ENCODE assay signal across 10 mouse cellular contexts in genomic region chr1:90909161-90909560, GRCm38 (mm10). TPM values are rescaled to one million over a fixed set of nuclear protein-coding genes. Genes with fewer than 3 reads are reported as not detected.
DNase-seq lines count a peak whose midpoint lies in the region; ATAC-seq and TF ChIP-seq lines count a peak whose summit lies in the region.
"Had no signal": no experiment of that assay in that cellular context is flagged by ENCODE, and none has a peak within 500 bp of the region (broad histone marks: within the 10 kb centered on the region; RNA-seq: fewer than 3 reads in every experiment).

No protein-coding gene starts in this region.

- peak overlapping the region; percentile 62 for H3K27ac ChIP-seq in lung, embryonic 14.5 days (ENCODE audit: low read depth)
- H3K27ac ChIP-seq: hindbrain, embryonic 12.5 days had no signal

- DNase-seq in adrenal gland, postnatal 10 days = peak; percentile 27
- DNase-seq in adrenal gland, postnatal 4 days (ENCODE audit: low spot score in 2 of 2) = no peak
- peak; percentile 95 for DNase-seq in lung, embryonic 14.5 days
- no peak for DNase-seq in lung, adult 2 months
- peak; percentile 69 to 78 for DNase-seq in heart, postnatal 10 days
- DNase-seq in lung, postnatal 36 days = peak; percentile 42
- DNase-seq in layer of hippocampus, postnatal 10 days (ENCODE audit: low spot score in 2 of 2) = no peak
- no peak for DNase-seq in cerebellum, adult 9-11 months

- no peaks in the 10 kb centered on the region for H3K36me3 ChIP-seq in lung, embryonic 14.5 days (ENCODE audit: insufficient read depth)
- H3K36me3 ChIP-seq: hindbrain, embryonic 12.5 days had no signal

- TF ChIP-seq CTCF in lung, embryonic 14.5 days (IDR thresholded peaks at IDR 0.05; ENCODE audit: low read depth) = no peak
- no peak for TF ChIP-seq CTCF in lung, adult 2 months (IDR thresholded peaks at IDR 0.05; ENCODE audit: insufficient read depth, low read length)

- H3K9ac ChIP-seq in lung, embryonic 14.5 days = no peak overlapping the region
- H3K9ac ChIP-seq: hindbrain, embryonic 12.5 days had no signal

- peak; percentile 82 for ATAC-seq in lung, embryonic 14.5 days (ENCODE audit: insufficient read depth)

- H3K4me3 ChIP-seq in lung, embryonic 14.5 days (ENCODE audit: low read depth, low read length) = no peak overlapping the region
- H3K4me3 ChIP-seq in lung, adult 2 months (replicated peaks; ENCODE audit: extremely low read depth, low read depth, low read length) = no peak overlapping the region
- H3K4me3 ChIP-seq: hindbrain, embryonic 12.5 days had no signal

- peak overlapping the region; percentile 45 for H3K4me2 ChIP-seq in lung, embryonic 14.5 days

- peaks cover 4% of the 10 kb centered on the region; the same call in 1 of the 2 replicates for H3K4me1 ChIP-seq in lung, embryonic 14.5 days (ENCODE audit: insufficient read depth)
- H3K4me1 ChIP-seq in lung, adult 2 months (ENCODE audit: control insufficient read depth, insufficient read depth, low read length) = peaks cover 5% of the 10 kb centered on the region; the same call in 1 of the 2 replicates

- intact Hi-C loops in heart, postnatal 10 days (cut with DNase I) = no loop called here

- no peaks in the 10 kb centered on the region for H3K27me3 ChIP-seq in lung, embryonic 14.5 days (ENCODE audit: insufficient read depth, low read length)

- no peak for TF ChIP-seq POLR2A in lung, adult 2 months (IDR thresholded peaks at IDR 0.05; ENCODE audit: borderline replicate concordance, extremely low read depth, low read depth, low read length)

- no peaks in the 10 kb centered on the region for H3K9me3 ChIP-seq in lung, embryonic 14.5 days (ENCODE audit: low read depth, low read length)
- H3K9me3 ChIP-seq: hindbrain, embryonic 12.5 days had no signal

RNA-seq across cellular contexts. Expression of gene Mlph, which starts 5.7 kb away (rescaled TPM):
- total RNA-seq in adrenal gland, postnatal 10 days (2021) = 1 to 10 TPM; 1.6 to 1.9 TPM
- 1 to 10 TPM; 1.6 to 2.2 TPM for total RNA-seq in adrenal gland, postnatal 4 days (2021)
- polyA plus RNA-seq in lung, embryonic 14.5 days (2014; fragmentation: Nextera tagmentation; extraction: Ambion mirVana) = 0.39 and 0.42 TPM in 2 replicates
- 10.3 and 13.5 TPM in 2 replicates for polyA plus RNA-seq in lung, adult 2 months (2012; rRNA removed)
- under 1 TPM; 0.45 to 0.86 TPM for total RNA-seq in heart, postnatal 10 days (2021)
- under 1 TPM; 0.41 to 0.47 TPM for total RNA-seq in layer of hippocampus, postnatal 10 days (2021)

RNA-seq across cellular contexts. Expression of gene Prlh, which starts 43.7 kb away (rescaled TPM):
- not detected for total RNA-seq in adrenal gland, postnatal 10 days (2021)
- not detected for total RNA-seq in adrenal gland, postnatal 4 days (2021)
- polyA plus RNA-seq in lung, embryonic 14.5 days (2014; fragmentation: Nextera tagmentation; extraction: Ambion mirVana) = not detected in 2 replicates
- polyA plus RNA-seq in lung, adult 2 months (2012; rRNA removed) = not detected in 2 replicates
- not detected for total RNA-seq in heart, postnatal 10 days (2021)
- total RNA-seq in layer of hippocampus, postnatal 10 days (2021) = not detected
- polyA plus RNA-seq: hindbrain, embryonic 12.5 days; limb, embryonic 14.5 days had no signal

Comparison
In these comparisons a context has a peak if more than half of its experiments do, and no peak if none do; other contexts are left out.
1. DNase-seq: peak in adrenal gland, postnatal 10 days (single experiment), lung, embryonic 14.5 days (single experiment), heart, postnatal 10 days (2 of 2) and lung, postnatal 36 days (single experiment); none in adrenal gland, postnatal 4 days (0 of 2), lung, adult 2 months (single experiment), layer of hippocampus, postnatal 10 days (0 of 2) and cerebellum, adult 9-11 months (single experiment).